Mouse (Mus musculus) left cerebral cortex, postnatal 4 days (tissue): ENCODE data around the gene Omt2a. TPM values are rescaled to one million over a fixed set of nuclear protein-coding genes. Genes with fewer than 3 reads are reported as not detected.
A peak's percentile ranks its signal among the peaks of the same experiment; 100 is the strongest.
"Not testable (repeated sequence)": the region's sequence is repeated elsewhere in the genome, so short reads cannot be mapped to it uniquely, and the experiment has no call there.

Source experiments
- DNase-seq: peaks from one replicate; pipeline ENCODE4 v3.0.0-alpha.2; 2022
- intact Hi-C: fragments of 180-260 bp; cut with DNase I; formaldehyde crosslinking; loops from one replicate; pipeline ENCODE4 v1.15.1; 2025
- total RNA-seq, 2 experiments: library from RNA; stranded (reverse); gene quantifications; 2 replicates each; pipeline ENCODE4 v1.2.3; 2021

Omt2a gene
- total RNA-seq, 2 experiments from 2014 or later: not detected

DNA sequence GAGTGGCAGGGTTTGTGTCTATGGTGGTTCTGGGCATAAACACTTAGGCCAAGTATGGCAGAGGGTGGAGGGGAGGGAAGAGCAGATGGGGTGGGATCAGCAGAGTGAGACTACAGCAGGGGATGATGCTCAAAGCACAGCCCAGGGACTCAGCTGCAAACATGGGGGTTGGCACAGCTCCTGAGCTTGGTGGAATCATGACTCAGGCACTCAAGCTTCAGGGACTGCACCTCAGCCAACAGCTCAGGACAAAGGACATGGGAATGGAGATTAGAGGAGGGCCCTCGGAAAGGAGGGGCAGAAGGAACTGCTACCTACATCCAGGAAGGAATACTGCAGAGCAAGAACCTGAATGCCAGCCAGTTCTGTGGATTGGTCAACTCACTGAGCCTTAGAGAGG, 15.5 kb downstream of the Omt2a start:
- DNase-seq, intact Hi-C loops: not testable (repeated sequence)

GRCm38 (mm10) chr9:78298232-78298631, 16.4 kb downstream of the Omt2a start:
- no peak for DNase-seq

GRCm38 (mm10) chr9:78296089-78296488, 18.5 kb downstream of the Omt2a start:
- peak; percentile 21 for DNase-seq
- intact Hi-C loops: not testable (repeated sequence)

More at GRCm38 (mm10) chr9:78298232-78298631, 16.4 kb downstream of the Omt2a start:
- intact Hi-C loops: no loop called here

DNA sequence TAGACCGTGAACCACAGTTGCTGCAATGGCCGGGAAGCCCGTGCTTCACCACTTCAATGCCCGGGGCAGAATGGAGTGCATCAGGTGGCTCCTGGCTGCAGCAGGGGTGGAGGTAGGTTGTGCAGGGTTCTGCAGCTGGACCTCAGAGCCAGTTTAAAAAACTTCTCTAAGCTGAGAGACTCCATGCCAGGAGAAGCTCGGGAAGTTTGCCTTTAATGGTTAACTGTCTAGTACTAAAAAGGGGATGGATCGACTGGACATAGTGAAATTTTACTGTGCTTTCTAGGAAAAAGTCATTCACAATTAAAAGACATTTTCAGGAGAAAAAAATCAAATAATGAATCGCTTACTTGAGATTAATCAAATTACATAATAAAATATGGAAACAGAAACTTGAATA, 19.8 kb downstream of the Omt2a start:
- DNase-seq, intact Hi-C loops: not testable (repeated sequence)

DNA sequence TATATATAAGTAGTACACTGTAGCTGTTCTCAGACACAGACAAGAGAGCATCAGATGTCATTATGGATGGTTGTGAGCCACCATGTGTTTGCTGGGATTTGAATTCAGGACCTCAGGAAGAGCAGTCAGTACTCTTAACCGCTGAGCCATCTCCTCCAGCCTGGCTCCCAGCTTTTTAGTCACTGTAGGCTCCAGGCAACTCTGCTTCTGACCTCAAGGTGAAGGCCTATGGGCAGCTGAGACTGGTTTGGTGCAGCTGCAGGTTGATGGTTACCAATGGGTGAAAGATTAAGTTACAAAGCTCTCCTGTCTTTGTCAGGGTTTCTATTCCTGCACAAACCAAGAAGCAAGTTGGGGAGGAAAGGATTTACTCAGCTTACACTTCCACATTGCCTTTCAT, 20.9 kb downstream of the Omt2a start:
- intact Hi-C loops, DNase-seq: not testable (repeated sequence)

GRCm38 (mm10) chr9:78292462-78292861, 22.1 kb downstream of the Omt2a start:
- intact Hi-C loops, DNase-seq: not testable (repeated sequence)

GRCm38 (mm10) chr9:78289723-78290122, 24.9 kb downstream of the Omt2a start, which contains the start of gene Gm10639:
Gene Gm10639 (plus strand): TSS chr9:78289923.
- DNase-seq, intact Hi-C loops: not testable (repeated sequence)

DNA sequence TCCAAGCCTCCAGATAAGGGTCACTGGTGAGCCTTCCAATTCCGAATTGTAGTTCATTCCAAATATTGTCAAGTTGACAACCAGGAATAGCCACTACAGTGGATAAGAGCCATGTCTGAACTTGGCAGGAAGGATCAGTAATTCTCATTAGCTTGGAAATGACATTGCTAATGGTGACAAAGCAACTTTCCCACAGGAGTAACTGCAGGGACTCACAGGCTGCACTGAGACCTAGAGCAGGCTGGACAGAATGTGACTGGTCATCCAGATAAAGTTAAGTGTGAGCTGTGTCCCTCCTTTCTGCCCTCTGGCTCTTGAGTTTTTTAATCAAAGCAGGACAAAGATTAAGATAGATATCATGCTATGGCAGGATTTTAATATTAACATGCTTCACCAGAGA, 25.5 kb downstream of the Omt2a start:
- DNase-seq, intact Hi-C loops: not testable (repeated sequence)

- DNase-seq, intact Hi-C loops: not testable (repeated sequence)
These were observed 32.4 kb downstream of the Omt2a start for GRCm38 (mm10) chr9:78282002-78282711.

- intact Hi-C loops, DNase-seq: not testable (repeated sequence)
These were observed 43.7 kb downstream of the Omt2a start for GRCm38 (mm10) chr9:78270945-78271344.

Other genes starting within 250 kb of the Omt2a start
- 10 to 100 TPM; 80.3 to 85.6 TPM for gene Fbxo9, start 205.7 kb downstream of the Omt2a start, total RNA-seq
- gene Ick, start 205.6 kb downstream of the Omt2a start, total RNA-seq: 10 to 100 TPM; 59.9 to 64.0 TPM
- 10 to 100 TPM in 1 of 2 experiments, 1 to 10 TPM in 1; 9.8 to 10.4 TPM for gene Gsta4, start 132.0 kb downstream of the Omt2a start, total RNA-seq
- gene Gsta1, start 84.1 kb downstream of the Omt2a start, total RNA-seq: not detected
- not detected for gene Gm3776, start 57.7 kb downstream of the Omt2a start, total RNA-seq
- not detected for gene Gm10639, start 24.9 kb downstream of the Omt2a start, total RNA-seq
- not detected for gene Omt2b, start 12.8 kb upstream of the Omt2a start, total RNA-seq
- gene Gsta2, start 41.0 kb upstream of the Omt2a start, total RNA-seq: not detected
- gene Dppa5a, start 53.4 kb upstream of the Omt2a start, total RNA-seq: 1 to 10 TPM in 1 of 2 experiments, under 1 TPM in 1; 0.85 to 3.4 TPM
- 1 to 10 TPM; 1.3 to 2.1 TPM for gene Ooep, start 63.9 kb upstream of the Omt2a start, total RNA-seq
- under 1 TPM in 1 of 2 experiments, not detected in 1; 0.20 TPM for gene Ddx43, start 81.0 kb upstream of the Omt2a start, total RNA-seq
- under 1 TPM; 0.48 to 0.62 TPM for gene Cgas, start 128.4 kb upstream of the Omt2a start, total RNA-seq
- gene Mto1, start 133.4 kb upstream of the Omt2a start, total RNA-seq: 10 to 100 TPM; 24.2 to 26.1 TPM
- under 1 TPM in 1 of 2 experiments, not detected in 1; 0.66 TPM for gene Gm17324, start 134.0 kb upstream of the Omt2a start, total RNA-seq
- gene Eef1a1, start 174.4 kb upstream of the Omt2a start, total RNA-seq: 1,000 to 10,000 TPM; 5,205 to 5,346 TPM